Mouse (Mus musculus) spleen, postnatal 36 days (tissue): Measurements from ENCODE around the gene Tapt1.
"Not testable (repeated sequence)": the region's sequence is repeated elsewhere in the genome, so short reads cannot be mapped to it uniquely, and the experiment has no call there.

ENCODE experiments used
- DNase-seq, 2 experiments: peaks; one replicate each; pipeline ENCODE4 v3.0.0; 2022; ENCODE audit warnings: low spot score in 2 of 2, mixed read lengths in 1 of 2

Gene Tapt1

DNA sequence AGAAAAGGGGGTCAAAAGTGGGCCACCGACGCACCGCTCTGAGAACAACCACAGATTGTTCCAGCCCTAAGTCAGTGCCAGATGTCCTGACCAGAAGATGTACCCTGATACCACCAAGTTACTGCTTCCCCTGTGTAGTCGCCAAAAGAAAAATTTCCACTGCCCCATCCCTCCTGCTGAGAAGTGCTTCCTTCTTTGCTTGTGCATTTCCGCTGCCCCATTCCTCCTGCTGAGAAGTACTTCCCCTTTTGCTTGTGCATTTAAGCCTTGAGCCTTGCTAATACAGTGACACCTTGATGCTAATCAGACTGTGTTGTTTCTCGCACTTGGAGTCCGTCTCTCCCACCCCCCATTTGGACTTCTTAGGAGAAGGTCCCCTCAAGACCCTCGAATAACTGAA is 99.9 kb downstream of the Tapt1 start:
- DNase-seq, result not testable (repeated sequence)
